Mouse (Mus musculus) left cerebral cortex, adult 8-10 months (tissue): ENCODE measurements around the gene Ube4a. TPM values are rescaled to one million over a fixed set of nuclear protein-coding genes. Genes with fewer than 3 reads are reported as not detected.

ENCODE experiments used
- total RNA-seq, 4 experiments: library from RNA; stranded (reverse); gene quantifications; 2 replicates each; pipeline ENCODE4 v1.2.4; 2022

Ube4a gene
- total RNA-seq, 4 experiments from 2014 or later, result 62.3 to 70.2 (median 68.5) TPM

Other genes starting within 250 kb of the Ube4a start
- 10 to 100 TPM; 82.9 to 91.9 (median 86.3) TPM for gene Phldb1, start 230.4 kb downstream of the Ube4a start, total RNA-seq
- 100 to 1,000 TPM in 1 of 4 experiments, 10 to 100 TPM in 3; 96.2 to 117 (median 98.0) TPM for gene Arcn1, start 197.8 kb downstream of the Ube4a start, total RNA-seq
- gene Ift46, start 197.7 kb downstream of the Ube4a start, total RNA-seq, result 10 to 100 TPM; 60.2 to 78.5 (median 70.8) TPM
- gene Tmem25, start 166.3 kb downstream of the Ube4a start, total RNA-seq, result 10 to 100 TPM; 44.8 to 61.5 (median 58.2) TPM
- 1 to 10 TPM in 3 of 4 experiments, under 1 TPM in 1; 0.42 to 1.4 (median 1.2) TPM for gene Ttc36, start 162.5 kb downstream of the Ube4a start, total RNA-seq
- gene Kmt2a, start 84.3 kb downstream of the Ube4a start, total RNA-seq, result 100 to 1,000 TPM in 1 of 4 experiments, 10 to 100 TPM in 3; 64.3 to 102 (median 73.5) TPM
- gene Atp5l, start 44.9 kb downstream of the Ube4a start, total RNA-seq, result 100 to 1,000 TPM; 275 to 372 (median 321) TPM
- not detected for gene Cd3g, start 14.8 kb upstream of the Ube4a start, total RNA-seq
- gene Cd3d, start 16.2 kb upstream of the Ube4a start, total RNA-seq, result not detected
- gene Cd3e, start 44.0 kb upstream of the Ube4a start, total RNA-seq, result under 1 TPM in 1 of 4 experiments, not detected in 3; 0.19 TPM
- 1 to 10 TPM; 1.4 to 1.8 (median 1.6) TPM for gene Mpzl2, start 74.2 kb upstream of the Ube4a start, total RNA-seq
- 1 to 10 TPM; 4.0 to 5.7 (median 5.0) TPM for gene Mpzl3, start 89.6 kb upstream of the Ube4a start, total RNA-seq
- gene Jaml, start 113.6 kb upstream of the Ube4a start, total RNA-seq, result 1 to 10 TPM in 2 of 4 experiments, under 1 TPM in 1, not detected in 1; 0.74 to 1.5 (median 1.4) TPM
- 100 to 1,000 TPM; 265 to 287 (median 277) TPM for gene Scn2b, start 152.2 kb upstream of the Ube4a start, total RNA-seq
- gene Scn4b, start 172.8 kb upstream of the Ube4a start, total RNA-seq, result 100 to 1,000 TPM; 160 to 218 (median 183) TPM
- 1 to 10 TPM; 1.6 to 1.9 (median 1.7) TPM for gene BC049352, start 216.4 kb upstream of the Ube4a start, total RNA-seq
- under 1 TPM in 3 of 4 experiments, not detected in 1; 0.16 to 0.66 (median 0.30) TPM for gene Tmprss4, start 238.5 kb upstream of the Ube4a start, total RNA-seq